Mouse (Mus musculus) spleen, adult 2 months (tissue): ENCODE data around the gene Mgat4a.

Experiments used
- CTCF ChIP-seq: fragments of 200-500 bp; IDR thresholded peaks from 2 replicates; pipeline ENCODE4 v1.5.1; 2011; ENCODE audit warnings: mild to moderate bottlenecking, inconsistent platforms; ENCODE audit not compliant: insufficient read depth, insufficient read length, insufficient replicate concordance; ENCODE audit errors: extremely low read depth
- POLR2A ChIP-seq: fragments of 200-500 bp; IDR thresholded peaks from 2 replicates; pipeline ENCODE4 v1.6.1; 2011; ENCODE audit warnings: low read depth, low read length, inconsistent platforms

DNA sequence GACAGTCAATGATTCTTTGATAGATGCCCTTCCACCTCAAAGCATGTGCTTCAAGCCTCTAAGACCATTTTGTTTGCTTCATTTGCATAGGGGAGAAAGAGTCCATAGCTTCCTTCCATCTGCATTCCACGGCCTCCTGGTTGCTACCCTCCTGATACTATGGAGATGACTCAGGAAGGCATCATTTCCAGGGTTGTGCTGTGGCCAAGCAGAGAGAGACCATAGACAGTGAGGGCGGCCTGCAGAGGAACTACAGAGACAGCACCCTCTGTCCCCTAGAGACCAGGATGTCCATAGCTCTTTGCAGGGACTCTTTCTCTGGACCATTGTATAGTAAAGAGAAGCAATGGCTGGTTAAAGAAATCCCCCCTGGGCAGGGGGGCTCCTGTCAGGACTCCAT is 135.7 kb downstream of the Mgat4a start:
- TF ChIP-seq CTCF: no peak
- no peak for TF ChIP-seq POLR2A
